Mouse (Mus musculus) hindbrain, postnatal 0 days (tissue): Measurements from ENCODE around the gene Cgnl1. TPM values are rescaled to one million over a fixed set of nuclear protein-coding genes. Genes with fewer than 3 reads are reported as not detected.

Experiments
- ATAC-seq: fragments of 200-750 bp; cut with Nextera tagmentation; 2 replicates; pipeline ENCODE4 v1.8.0; 2017; ENCODE audit warnings: mild to moderate bottlenecking, moderate TSS enrichment, moderate library complexity
- DNase-seq: peaks from one replicate; pipeline ENCODE4 v3.0.0-alpha.2; 2015; ENCODE audit warnings: low spot score
- H3K27ac ChIP-seq: fragments of 300-500 bp; sonication (generic); 2 replicates; pipeline ENCODE4 v1.5.1; 2014; ENCODE audit warnings: mild to moderate bottlenecking
- H3K27me3 ChIP-seq: fragments of 300-500 bp; sonication (generic); 2 replicates; pipeline ENCODE4 v1.6.1; 2014; ENCODE audit warnings: low read length, mixed read lengths; ENCODE audit not compliant: insufficient read depth
- H3K36me3 ChIP-seq: fragments of 300-500 bp; sonication (generic); 2 replicates; pipeline ENCODE4 v1.6.1; 2014; ENCODE audit warnings: low read length, mixed read lengths; ENCODE audit not compliant: insufficient read depth
- H3K4me1 ChIP-seq: fragments of 300-500 bp; sonication (generic); 2 replicates; pipeline ENCODE4 v1.6.1; 2014; ENCODE audit warnings: antibody characterized with exemption, low read length, mixed read lengths; ENCODE audit not compliant: insufficient read depth
- H3K4me2 ChIP-seq: fragments of 300-500 bp; sonication (generic); 2 replicates; pipeline ENCODE4 v1.6.1; 2014; ENCODE audit warnings: low read depth, mild to moderate bottlenecking, low read length, moderate library complexity, mixed read lengths
- H3K4me3 ChIP-seq: fragments of 300-500 bp; sonication (generic); 2 replicates; pipeline ENCODE4 v1.5.1; 2014; ENCODE audit warnings: low read length
- H3K9ac ChIP-seq: fragments of 300-500 bp; sonication (generic); replicated peaks from 2 replicates; pipeline ENCODE4 v1.6.1; 2014; ENCODE audit warnings: mild to moderate bottlenecking, low read length, moderate library complexity, mixed read lengths
- H3K9me3 ChIP-seq: fragments of 300-500 bp; sonication (generic); 2 replicates; pipeline ENCODE4 v1.6.1; 2016; ENCODE audit warnings: low read length, mixed read lengths
- CTCF ChIP-seq: IDR thresholded peaks from 2 replicates; pipeline ENCODE4 v1.5.1; 2016; ENCODE audit warnings: antibody characterized with exemption, control low read depth, low read depth
- WGBS: fragments of 180-500 bp; shearing (Covaris S2); extraction: QIAGEN DNeasy Blood & Tissue Kit; methylation state at CpG from one replicate; pipeline ENCODE4 v1.1.7; 2014; 5-methylcytosine and 5-hydroxymethylcytosine counted together
- polyA plus RNA-seq: library from polyadenylated mRNA; unstranded; fragments of >200 nt; fragmentation: Nextera tagmentation; extraction: Ambion mirVana; gene quantifications from 2 replicates; pipeline ENCODE4 v1.2.1, GENCODE M21; 2015
- total RNA-seq: library from RNA; depleted of rRNA; stranded (reverse); fragments of >200 nt; gene quantifications from 2 replicates; pipeline ENCODE4 v1.2.3, GENCODE M21; 2014

Gene Cgnl1
- total and polyA plus RNA-seq, 2 experiments from 2014 or later: 7.2 to 7.6 TPM

- no peaks in the 10 kb centered on the region for H3K9me3 ChIP-seq
- no peak overlapping the region for H3K4me3 ChIP-seq
- peak; percentile 82 for TF ChIP-seq CTCF
- H3K27me3 ChIP-seq: no peaks in the 10 kb centered on the region
- H3K4me2 ChIP-seq: no peak overlapping the region
- WGBS: 24% methylated on average over 2 of the region's 2 CpGs
- no peak overlapping the region for H3K9ac ChIP-seq
- ATAC-seq (no peak), DNase-seq (peak; percentile 25)
- H3K36me3 ChIP-seq: no peaks in the 10 kb centered on the region
- no peaks in the 10 kb centered on the region for H3K4me1 ChIP-seq
- no peak overlapping the region for H3K27ac ChIP-seq
Measured at GRCm38 (mm10) chr9:71614643-71615042, 156.8 kb downstream of the Cgnl1 start.

- peak; percentile 84 for TF ChIP-seq CTCF
- Histone ChIP-seq H3K9ac (no peak overlapping the region), H3K36me3 (no peaks in the 10 kb centered on the region), H3K9me3 (no peaks in the 10 kb centered on the region), H3K27me3 (no peaks in the 10 kb centered on the region), H3K4me3 (no peak overlapping the region), H3K27ac (no peak overlapping the region), H3K4me2 (no peak overlapping the region), H3K4me1 (no peaks in the 10 kb centered on the region)
- WGBS: 93% methylated on average over 6 of the region's 6 CpGs
- ATAC-seq: 0 out of 2 replicates have a peak, but pooled peaks have one; percentile 14
- DNase-seq: peak; percentile 54
Measured at GRCm38 (mm10) chr9:71612981-71613380, 158.4 kb downstream of the Cgnl1 start.

GRCm38 (mm10) chr9:71611876-71612275 lies 159.5 kb downstream of the Cgnl1 start:
- DNase-seq (no peak), ATAC-seq (no peak)
- WGBS: 63% methylated on average over 4 of the region's 4 CpGs
- no peaks in the 10 kb centered on the region for H3K36me3 ChIP-seq
- no peaks in the 10 kb centered on the region for H3K9me3 ChIP-seq
- no peak overlapping the region for H3K9ac ChIP-seq
- TF ChIP-seq CTCF: no peak
- H3K27me3 ChIP-seq: no peaks in the 10 kb centered on the region
- no peak overlapping the region for H3K4me3 ChIP-seq
- H3K27ac ChIP-seq: no peak overlapping the region
- H3K4me2 ChIP-seq: no peak overlapping the region
- H3K4me1 ChIP-seq: no peaks in the 10 kb centered on the region

- H3K4me1 ChIP-seq: no peaks in the 10 kb centered on the region
- H3K27ac ChIP-seq: no peak overlapping the region
- no peak overlapping the region for H3K9ac ChIP-seq
- H3K4me3 ChIP-seq: no peak overlapping the region
- no peak for TF ChIP-seq CTCF
- 80% methylated on average over 6 of the region's 6 CpGs for whole genome bisulfite sequencing
- ATAC-seq: no peak
- DNase-seq: no peak
- no peaks in the 10 kb centered on the region for H3K9me3 ChIP-seq
- no peak overlapping the region for H3K4me2 ChIP-seq
- no peaks in the 10 kb centered on the region for H3K36me3 ChIP-seq
- H3K27me3 ChIP-seq: no peaks in the 10 kb centered on the region
Measured at GRCm38 (mm10) chr9:71609010-71609409, 162.4 kb downstream of the Cgnl1 start.

- Histone ChIP-seq H3K27me3 (no peaks in the 10 kb centered on the region), H3K4me3 (no peak overlapping the region), H3K9me3 (no peaks in the 10 kb centered on the region), H3K27ac (no peak overlapping the region), H3K9ac (no peak overlapping the region), H3K4me1 (no peaks in the 10 kb centered on the region), H3K36me3 (no peaks in the 10 kb centered on the region), H3K4me2 (no peak overlapping the region)
- WGBS: 74% methylated on average over 13 of the region's 13 CpGs
- no peak for TF ChIP-seq CTCF
- ATAC-seq (no peak), DNase-seq (no peak)
Measured at GRCm38 (mm10) chr9:71606296-71607057, 164.9 kb downstream of the Cgnl1 start.

GRCm38 (mm10) chr9:71604914-71605635 lies 166.3 kb downstream of the Cgnl1 start:
- H3K36me3 ChIP-seq: no peaks in the 10 kb centered on the region
- TF ChIP-seq CTCF: no peak
- H3K27ac ChIP-seq: no peak overlapping the region
- H3K4me1 ChIP-seq: no peaks in the 10 kb centered on the region
- 0 out of 2 replicates have a peak, but pooled peaks have one; percentile 29 for ATAC-seq
- H3K9ac ChIP-seq: no peak overlapping the region
- no peaks in the 10 kb centered on the region for H3K9me3 ChIP-seq
- H3K27me3 ChIP-seq: no peaks in the 10 kb centered on the region
- no peak for DNase-seq
- WGBS: 32% methylated on average over 6 of the region's 6 CpGs
- H3K4me3 ChIP-seq: no peak overlapping the region
- no peak overlapping the region for H3K4me2 ChIP-seq

GRCm38 (mm10) chr9:71599861-71600260 lies 171.5 kb downstream of the Cgnl1 start:
- no peak for ATAC-seq
- no peak for DNase-seq
- Histone ChIP-seq H3K9me3 (no peaks in the 10 kb centered on the region), H3K4me2 (no peak overlapping the region), H3K4me1 (no peaks in the 10 kb centered on the region), H3K27me3 (no peaks in the 10 kb centered on the region), H3K4me3 (no peak overlapping the region), H3K27ac (no peak overlapping the region), H3K9ac (no peak overlapping the region), H3K36me3 (no peaks in the 10 kb centered on the region)
- WGBS: 71% methylated on average over 7 of the region's 7 CpGs
- 0 out of 2 replicates have a peak, but pooled peaks have one; percentile 8 for TF ChIP-seq CTCF
